Mouse (Mus musculus): ENCODE measurements at regions not wholly inside any gene's neighbourhood (a gene's known extent, or its start where the extent isn't known, plus 50 kb on each side); places are given as distances from the start of the nearest gene placed in this dataset.

- H3K27ac ChIP-seq (replicated peaks), result no peak overlapping the region
- no peak overlapping the region for H3K4me3 ChIP-seq
- no peaks in the 10 kb centered on the region for H3K4me1 ChIP-seq
- no peaks in the 10 kb centered on the region for H3K27me3 ChIP-seq
- no peaks in the 10 kb centered on the region for H3K36me3 ChIP-seq
- H3K4me2 ChIP-seq (replicated peaks), result no peak overlapping the region
- 78% methylated on average over 4 of the region's 4 CpGs for WGBS
- ATAC-seq (ENCODE audit: low FRiP score, low read depth), result no peak
- H3K9me3 ChIP-seq, result no peaks in the 10 kb centered on the region
- H3K9ac ChIP-seq (replicated peaks), result no peak overlapping the region
These were observed 118.5 kb upstream of the Mast4 start for GRCm38 (mm10) chr13:103452837-103453236.

GRCm38 (mm10) chr13:103430589-103430988, 96.3 kb upstream of the Mast4 start:
- H3K4me1 ChIP-seq, result no peaks in the 10 kb centered on the region
- no peaks in the 10 kb centered on the region for H3K27me3 ChIP-seq
- H3K4me3 ChIP-seq, result no peak overlapping the region
- no peak overlapping the region for H3K27ac ChIP-seq (replicated peaks)
- no peak overlapping the region for H3K4me2 ChIP-seq (replicated peaks)
- no peak overlapping the region for H3K9ac ChIP-seq (replicated peaks)
- H3K36me3 ChIP-seq, result no peaks in the 10 kb centered on the region
- WGBS, result 88% methylated on average over 3 of the region's 3 CpGs
- H3K9me3 ChIP-seq, result no peaks in the 10 kb centered on the region
- ATAC-seq (ENCODE audit: low FRiP score, low read depth), result no peak

GRCm38 (mm10) chr13:103424011-103424410, 89.7 kb upstream of the Mast4 start:
- no peak overlapping the region for H3K9ac ChIP-seq (replicated peaks)
- no peak for ATAC-seq (ENCODE audit: low FRiP score, low read depth)
- no peaks in the 10 kb centered on the region for H3K36me3 ChIP-seq
- H3K9me3 ChIP-seq, result no peaks in the 10 kb centered on the region
- H3K4me3 ChIP-seq, result no peak overlapping the region
- H3K4me2 ChIP-seq (replicated peaks), result no peak overlapping the region
- 89% methylated on average over 7 of the region's 7 CpGs for WGBS
- H3K27me3 ChIP-seq, result no peaks in the 10 kb centered on the region
- H3K4me1 ChIP-seq, result no peaks in the 10 kb centered on the region
- no peak overlapping the region for H3K27ac ChIP-seq (replicated peaks)

- H3K9ac ChIP-seq (replicated peaks), result no peak overlapping the region
- no peak overlapping the region for H3K4me3 ChIP-seq
- no peaks in the 10 kb centered on the region for H3K36me3 ChIP-seq
- WGBS, result 88% methylated on average over 8 of the region's 8 CpGs
- H3K4me2 ChIP-seq (replicated peaks), result no peak overlapping the region
- no peak for ATAC-seq (ENCODE audit: low FRiP score, low read depth)
- no peak overlapping the region for H3K27ac ChIP-seq (replicated peaks)
- H3K27me3 ChIP-seq, result no peaks in the 10 kb centered on the region
- H3K4me1 ChIP-seq, result no peaks in the 10 kb centered on the region
- no peaks in the 10 kb centered on the region for H3K9me3 ChIP-seq
These were observed 89.1 kb upstream of the Mast4 start for GRCm38 (mm10) chr13:103423417-103423816.

- Histone ChIP-seq H3K9me3 (no peaks in the 10 kb centered on the region), H3K36me3 (no peaks in the 10 kb centered on the region), H3K4me1 (no peaks in the 10 kb centered on the region), H3K4me3 (no peak overlapping the region), H3K4me2 (replicated peaks) (no peak overlapping the region), H3K9ac (replicated peaks) (no peak overlapping the region), H3K27me3 (no peaks in the 10 kb centered on the region), H3K27ac (replicated peaks) (no peak overlapping the region)
- WGBS, result 94% methylated on average over 8 of the region's 8 CpGs
- no peak for ATAC-seq (ENCODE audit: low FRiP score, low read depth)
These were observed 88.7 kb upstream of the Mast4 start for GRCm38 (mm10) chr13:103422997-103423396.

GRCm38 (mm10) chr13:103419146-103419545, 84.8 kb upstream of the Mast4 start:
- no peaks in the 10 kb centered on the region for H3K27me3 ChIP-seq
- H3K36me3 ChIP-seq, result no peaks in the 10 kb centered on the region
- no peak overlapping the region for H3K27ac ChIP-seq (replicated peaks)
- 93% methylated on average over 3 of the region's 3 CpGs for WGBS
- H3K4me3 ChIP-seq, result no peak overlapping the region
- H3K4me1 ChIP-seq, result no peaks in the 10 kb centered on the region
- no peak overlapping the region for H3K4me2 ChIP-seq (replicated peaks)
- no peak for ATAC-seq (ENCODE audit: low FRiP score, low read depth)
- H3K9me3 ChIP-seq, result no peaks in the 10 kb centered on the region
- no peak overlapping the region for H3K9ac ChIP-seq (replicated peaks)

GRCm38 (mm10) chr13:103417256-103417655, 83.0 kb upstream of the Mast4 start:
- H3K9ac ChIP-seq (replicated peaks), result no peak overlapping the region
- no peaks in the 10 kb centered on the region for H3K36me3 ChIP-seq
- no peaks in the 10 kb centered on the region for H3K27me3 ChIP-seq
- no peak overlapping the region for H3K4me3 ChIP-seq
- 88% methylated on average over 5 of the region's 5 CpGs for WGBS
- H3K4me1 ChIP-seq, result no peaks in the 10 kb centered on the region
- no peak overlapping the region for H3K27ac ChIP-seq (replicated peaks)
- H3K9me3 ChIP-seq, result no peaks in the 10 kb centered on the region
- ATAC-seq (ENCODE audit: low FRiP score, low read depth), result no peak
- no peak overlapping the region for H3K4me2 ChIP-seq (replicated peaks)

- H3K4me2 ChIP-seq (replicated peaks), result no peak overlapping the region
- H3K36me3 ChIP-seq, result no peaks in the 10 kb centered on the region
- H3K9ac ChIP-seq (replicated peaks), result no peak overlapping the region
- no peaks in the 10 kb centered on the region for H3K9me3 ChIP-seq
- no peak overlapping the region for H3K4me3 ChIP-seq
- no peak for ATAC-seq (ENCODE audit: low FRiP score, low read depth)
- no peaks in the 10 kb centered on the region for H3K27me3 ChIP-seq
- no peak overlapping the region for H3K27ac ChIP-seq (replicated peaks)
- no peaks in the 10 kb centered on the region for H3K4me1 ChIP-seq
- WGBS, result 77% methylated on average over 4 of the region's 4 CpGs
These were observed 81.0 kb upstream of the Mast4 start for GRCm38 (mm10) chr13:103415335-103415734.

GRCm38 (mm10) chr13:103412566-103412965, 78.3 kb upstream of the Mast4 start:
- Histone ChIP-seq H3K27me3 (no peaks in the 10 kb centered on the region), H3K9me3 (no peaks in the 10 kb centered on the region), H3K4me3 (no peak overlapping the region), H3K36me3 (no peaks in the 10 kb centered on the region), H3K27ac (replicated peaks) (no peak overlapping the region), H3K4me2 (replicated peaks) (no peak overlapping the region), H3K4me1 (no peaks in the 10 kb centered on the region), H3K9ac (replicated peaks) (no peak overlapping the region)
- 93% methylated on average over 2 of the region's 2 CpGs for WGBS
- ATAC-seq (ENCODE audit: low FRiP score, low read depth), result no peak

GRCm38 (mm10) chr13:103409286-103409685, 75.0 kb upstream of the Mast4 start:
- no peak overlapping the region for H3K4me2 ChIP-seq (replicated peaks)
- no peaks in the 10 kb centered on the region for H3K4me1 ChIP-seq
- no peaks in the 10 kb centered on the region for H3K9me3 ChIP-seq
- H3K4me3 ChIP-seq, result no peak overlapping the region
- no peak overlapping the region for H3K27ac ChIP-seq (replicated peaks)
- no peak overlapping the region for H3K9ac ChIP-seq (replicated peaks)
- ATAC-seq (ENCODE audit: low FRiP score, low read depth), result no peak
- WGBS, result 92% methylated on average over 7 of the region's 7 CpGs
- H3K27me3 ChIP-seq, result no peaks in the 10 kb centered on the region
- H3K36me3 ChIP-seq, result no peaks in the 10 kb centered on the region

- Histone ChIP-seq H3K27ac (replicated peaks) (no peak overlapping the region), H3K36me3 (no peaks in the 10 kb centered on the region), H3K9ac (replicated peaks) (no peak overlapping the region), H3K4me2 (replicated peaks) (no peak overlapping the region), H3K4me3 (no peak overlapping the region), H3K27me3 (no peaks in the 10 kb centered on the region), H3K9me3 (no peaks in the 10 kb centered on the region), H3K4me1 (no peaks in the 10 kb centered on the region)
- ATAC-seq (ENCODE audit: low FRiP score, low read depth), result no peak
- WGBS, result 92% methylated on average over 2 of the region's 2 CpGs
These were observed 62.3 kb upstream of the Mast4 start for GRCm38 (mm10) chr13:103396526-103397020.

- no peak for ATAC-seq (ENCODE audit: low FRiP score, low read depth)
- H3K36me3 ChIP-seq, result no peaks in the 10 kb centered on the region
- H3K4me2 ChIP-seq (replicated peaks), result no peak overlapping the region
- H3K27ac ChIP-seq (replicated peaks), result no peak overlapping the region
- no peaks in the 10 kb centered on the region for H3K27me3 ChIP-seq
- no peaks in the 10 kb centered on the region for H3K9me3 ChIP-seq
- no peak overlapping the region for H3K4me3 ChIP-seq
- H3K9ac ChIP-seq (replicated peaks), result no peak overlapping the region
- H3K4me1 ChIP-seq, result no peaks in the 10 kb centered on the region
- WGBS, result 87% methylated on average over 9 of the region's 9 CpGs
These were observed 61.8 kb upstream of the Mast4 start for GRCm38 (mm10) chr13:103396099-103396498.

- Histone ChIP-seq H3K9me3 (no peaks in the 10 kb centered on the region), H3K4me1 (no peaks in the 10 kb centered on the region), H3K4me2 (replicated peaks) (no peak overlapping the region), H3K36me3 (no peaks in the 10 kb centered on the region), H3K4me3 (no peak overlapping the region), H3K9ac (replicated peaks) (no peak overlapping the region), H3K27ac (replicated peaks) (no peak overlapping the region), H3K27me3 (no peaks in the 10 kb centered on the region)
- 75% methylated on average over 3 of the region's 3 CpGs for WGBS
- ATAC-seq (ENCODE audit: low FRiP score, low read depth), result no peak
These were observed 58.3 kb upstream of the Mast4 start for GRCm38 (mm10) chr13:103392581-103392980.
